Mouse (Mus musculus): ENCODE measurements around the gene Kif13a.

- TF ChIP-seq CTCF (IDR thresholded peaks at IDR 0.05; ENCODE audit: low read depth) (no peak), EP300 (IDR thresholded peaks at IDR 0.05; ENCODE audit: low read depth) (no peak)
These were observed 192.2 kb downstream of the Kif13a start for GRCm38 (mm10) chr13:46737482-46737881.
